Mouse (Mus musculus) heart, postnatal 0 days (tissue): ENCODE data around the gene Slc9a9.

Experiments
- CTCF ChIP-seq: IDR thresholded peaks from 2 replicates; pipeline ENCODE4 v1.5.1; 2016; ENCODE audit warnings: antibody characterized with exemption, control low read depth, low read depth
- EP300 ChIP-seq: IDR thresholded peaks from 2 replicates; pipeline ENCODE4 v1.6.1; 2016; ENCODE audit warnings: antibody characterized with exemption, low read depth

- no peak for TF ChIP-seq EP300
- no peak for TF ChIP-seq CTCF
Measured at GRCm38 (mm10) chr9:94969131-94969530, 299.4 kb downstream of the Slc9a9 start.
